Mouse (Mus musculus) stomach, postnatal 0 days (tissue): ENCODE measurements around the gene Gon4l. TPM values are rescaled to one million over a fixed set of nuclear protein-coding genes. Genes with fewer than 3 reads are reported as not detected.

ENCODE experiments used
- ATAC-seq: fragments of 200-750 bp; cut with Nextera tagmentation; 2 replicates; pipeline ENCODE4 v1.8.0; 2017; ENCODE audit not compliant: low FRiP score, low TSS enrichment
- DNase-seq: peaks from one replicate; pipeline ENCODE4 v3.0.0-alpha.2; 2016; ENCODE audit warnings: low spot score
- H3K27ac ChIP-seq: fragments of 300-500 bp; sonication (generic); replicated peaks from 2 replicates; pipeline ENCODE4 v1.5.1; 2014; ENCODE audit warnings: mild to moderate bottlenecking, control low read depth
- H3K27me3 ChIP-seq: fragments of 300-500 bp; sonication (generic); 2 replicates; pipeline ENCODE4 v1.6.1; 2014; ENCODE audit warnings: low read length; ENCODE audit not compliant: control insufficient read depth, insufficient read depth
- H3K36me3 ChIP-seq: fragments of 300-500 bp; sonication (generic); 2 replicates; pipeline ENCODE4 v1.6.1; 2014; ENCODE audit warnings: low read length, mixed read lengths; ENCODE audit not compliant: control insufficient read depth, insufficient read depth
- H3K4me1 ChIP-seq: fragments of 300-500 bp; sonication (generic); replicated peaks from 2 replicates; pipeline ENCODE4 v1.6.1; 2014; ENCODE audit warnings: antibody characterized with exemption; ENCODE audit not compliant: control insufficient read depth, insufficient read depth
- H3K4me2 ChIP-seq: fragments of 300-500 bp; sonication (generic); replicated peaks from 2 replicates; pipeline ENCODE4 v1.6.1; 2014; ENCODE audit warnings: low read depth, mild to moderate bottlenecking, control low read depth, moderate library complexity
- H3K4me3 ChIP-seq: fragments of 300-500 bp; sonication (generic); 2 replicates; pipeline ENCODE4 v1.5.1; 2014; ENCODE audit warnings: low read depth, low read length, control low read depth
- H3K9ac ChIP-seq: fragments of 300-500 bp; sonication (generic); 2 replicates; pipeline ENCODE4 v1.6.1; 2014; ENCODE audit warnings: mild to moderate bottlenecking, low read length, control low read depth, mixed read lengths
- H3K9me3 ChIP-seq: fragments of 300-500 bp; sonication (generic); 2 replicates; pipeline ENCODE4 v1.6.1; 2016; ENCODE audit warnings: low read length; ENCODE audit not compliant: control insufficient read depth
- CTCF ChIP-seq: IDR thresholded peaks from 2 replicates; pipeline ENCODE4 v1.5.1; 2016; ENCODE audit warnings: antibody characterized with exemption, low read depth, mild to moderate bottlenecking, moderate library complexity
- EP300 ChIP-seq: optimal IDR thresholded peaks from 2 replicates; pipeline ENCODE3; 2016; ENCODE audit warnings: antibody characterized with exemption
- WGBS: fragments of 180-500 bp; shearing (Covaris S2); extraction: QIAGEN DNeasy Blood & Tissue Kit; methylation state at CpG from one replicate; pipeline ENCODE4 v1.1.7; 2014; 5-methylcytosine and 5-hydroxymethylcytosine counted together
- polyA plus RNA-seq: library from polyadenylated mRNA; unstranded; fragments of >200 nt; fragmentation: Nextera tagmentation; extraction: Ambion mirVana; gene quantifications from 2 replicates; pipeline ENCODE4 v1.2.1, GENCODE M21; 2015

Gene Gon4l
- polyA plus RNA-seq, 1 experiment from 2014 or later = 2.8 TPM

- no peaks in the 10 kb centered on the region for H3K4me1 ChIP-seq
- no peak for ATAC-seq
- peaks cover 44% of the 10 kb centered on the region for H3K36me3 ChIP-seq
- H3K27me3 ChIP-seq = no peaks in the 10 kb centered on the region
- 88% methylated on average over 6 of the region's 6 CpGs for WGBS
- no peak overlapping the region for H3K4me2 ChIP-seq
- no peak overlapping the region for H3K9ac ChIP-seq
- no peak overlapping the region for H3K27ac ChIP-seq
- no peak for TF ChIP-seq CTCF
- no peak for TF ChIP-seq EP300
- no peaks in the 10 kb centered on the region for H3K9me3 ChIP-seq
- H3K4me3 ChIP-seq = no peak overlapping the region
- DNase-seq = no peak
These were observed 70.2 kb downstream of the Gon4l start for GRCm38 (mm10) chr3:88905209-88905608.

- H3K36me3 ChIP-seq = peaks cover 49% of the 10 kb centered on the region
- ATAC-seq = no peak
- DNase-seq = no peak
- WGBS = 94% methylated on average over 2 of the region's 2 CpGs
- no peak overlapping the region for H3K4me3 ChIP-seq
- no peaks in the 10 kb centered on the region for H3K9me3 ChIP-seq
- no peak overlapping the region for H3K27ac ChIP-seq
- no peaks in the 10 kb centered on the region for H3K4me1 ChIP-seq
- TF ChIP-seq CTCF (no peak), EP300 (no peak)
- no peaks in the 10 kb centered on the region for H3K27me3 ChIP-seq
- H3K4me2 ChIP-seq = no peak overlapping the region
- no peak overlapping the region for H3K9ac ChIP-seq
These were observed 70.7 kb downstream of the Gon4l start for GRCm38 (mm10) chr3:88905741-88906140.

- WGBS = 79% methylated on average over 6 of the region's 6 CpGs
- Histone ChIP-seq H3K4me3 (no peak overlapping the region), H3K4me2 (no peak overlapping the region), H3K9ac (no peak overlapping the region), H3K27ac (no peak overlapping the region), H3K27me3 (no peaks in the 10 kb centered on the region), H3K9me3 (no peaks in the 10 kb centered on the region), H3K4me1 (no peaks in the 10 kb centered on the region), H3K36me3 (peaks cover 52% of the 10 kb centered on the region)
- no peak for ATAC-seq
- no peak for DNase-seq
- TF ChIP-seq EP300 (no peak), CTCF (no peak)
These were observed 71.5 kb downstream of the Gon4l start for GRCm38 (mm10) chr3:88906393-88907159.

GRCm38 (mm10) chr3:88912585-88912984 lies 77.6 kb downstream of the Gon4l start:
- H3K36me3 ChIP-seq = peaks cover 29% of the 10 kb centered on the region
- H3K9ac ChIP-seq = no peak overlapping the region
- no peaks in the 10 kb centered on the region for H3K27me3 ChIP-seq
- TF ChIP-seq EP300 (no peak), CTCF (no peak)
- no peak overlapping the region for H3K4me2 ChIP-seq
- H3K27ac ChIP-seq = no peak overlapping the region
- DNase-seq (no peak), ATAC-seq (no peak)
- no peaks in the 10 kb centered on the region for H3K9me3 ChIP-seq
- 81% methylated on average over 7 of the region's 7 CpGs for WGBS
- no peak overlapping the region for H3K4me3 ChIP-seq
- H3K4me1 ChIP-seq = no peaks in the 10 kb centered on the region

- Histone ChIP-seq H3K36me3 (peaks cover 20% of the 10 kb centered on the region), H3K27me3 (no peaks in the 10 kb centered on the region), H3K4me1 (no peaks in the 10 kb centered on the region), H3K9ac (peak within 1 kb of the TSS; percentile 72), H3K9me3 (no peaks in the 10 kb centered on the region), H3K4me2 (peak within 1 kb of the TSS; percentile 88), H3K4me3 (peak within 1 kb of the TSS; percentile 68), H3K27ac (peak within 1 kb of the TSS; percentile 78)
- peak; percentile 28; the same call in 1 of the 2 replicates for TF ChIP-seq CTCF
- TF ChIP-seq EP300 = no peak
- DNase-seq (peak; percentile 95), ATAC-seq (peak; percentile 97)
- 0% methylated on average over 58 of the region's 62 CpGs for WGBS
These were observed 78.7 kb downstream of the Gon4l start, which contains the start of gene Msto1 for GRCm38 (mm10) chr3:88913511-88914383. Msto1 (minus strand) TSS chr3:88913999.
